Mouse (Mus musculus) kidney, adult 2 months (tissue): Measurements from ENCODE around the gene Zfp719. TPM values are rescaled to one million over a fixed set of nuclear protein-coding genes. Genes with fewer than 3 reads are reported as not detected.
A peak's percentile ranks its signal among the peaks of the same experiment; 100 is the strongest.

ENCODE experiments used
- DNase-seq: peaks from one replicate; pipeline ENCODE4 v3.0.0; 2021
- H3K27ac ChIP-seq: fragments of 200-500 bp; 2 replicates; pipeline ENCODE4 v1.5.1; 2012; ENCODE audit warnings: low read depth, low read length, control low read depth, inconsistent platforms; ENCODE audit not compliant: insufficient read depth
- H3K27me3 ChIP-seq: fragments of 200-500 bp; replicated peaks from 2 replicates; pipeline ENCODE4 v1.6.1; 2012; ENCODE audit warnings: mild to moderate bottlenecking, moderate library complexity, low read length, inconsistent platforms; ENCODE audit not compliant: control insufficient read depth, insufficient read depth
- H3K36me3 ChIP-seq: fragments of 200-500 bp; 2 replicates; pipeline ENCODE4 v1.6.1; 2012; ENCODE audit warnings: mild to moderate bottlenecking, moderate library complexity, low read length, inconsistent platforms; ENCODE audit not compliant: control insufficient read depth, insufficient read depth
- H3K4me1 ChIP-seq: fragments of 200-500 bp; 2 replicates; pipeline ENCODE4 v1.6.1; 2011; ENCODE audit warnings: low read length; ENCODE audit not compliant: control insufficient read depth, insufficient read depth
- H3K4me3 ChIP-seq: fragments of 200-500 bp; 2 replicates; pipeline ENCODE4 v1.5.1; 2011; ENCODE audit warnings: mild to moderate bottlenecking, low read depth, low read length, control low read depth; ENCODE audit not compliant: insufficient read depth
- CTCF ChIP-seq: fragments of 200-500 bp; conservative IDR thresholded peaks from 2 replicates; pipeline ENCODE4 v1.5.1; 2011; ENCODE audit warnings: low read depth, mild to moderate bottlenecking, control low read depth, low read length, moderate library complexity, mixed read lengths; ENCODE audit not compliant: insufficient read depth, insufficient read length
- POLR2A ChIP-seq: fragments of 200-500 bp; IDR thresholded peaks from one replicate; pipeline ENCODE4 v1.6.1; 2011; ENCODE audit warnings: low read depth, low read length, control low read depth
- WGBS: fragments of 180-500 bp; shearing (Covaris S2); methylation state at CpG from one replicate; pipeline ENCODE4 v1.1.7; 2018; 5-methylcytosine and 5-hydroxymethylcytosine counted together
- polyA plus RNA-seq: library from polyadenylated mRNA; depleted of rRNA; stranded (reverse); fragments of >200 nt; gene quantifications from 2 replicates; pipeline ENCODE4 v1.2.3, GENCODE M21; 2012; rRNA removed

Gene Zfp719
- polyA plus RNA-seq, 1 experiment: 2.1 TPM

DNA sequence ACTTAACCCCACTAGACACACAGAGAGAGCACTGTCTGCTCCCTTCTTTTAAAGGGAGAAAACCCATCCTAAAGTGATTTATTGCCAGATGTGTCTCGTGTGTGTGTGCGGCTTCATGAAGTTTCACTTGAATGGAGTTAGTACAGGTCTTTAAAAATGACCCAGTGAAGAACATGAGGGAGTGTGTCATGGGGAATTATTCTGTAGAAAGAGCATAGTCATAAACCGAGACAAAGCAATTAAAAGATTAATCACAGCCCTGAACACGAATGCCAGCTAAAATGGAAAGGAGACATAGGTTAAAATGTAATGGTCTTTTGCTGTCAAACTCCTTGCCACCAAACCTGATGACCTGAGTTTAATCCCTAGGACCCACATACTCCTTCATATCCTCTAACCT, 54.5 kb downstream of the Zfp719 start:
- DNase-seq: no peak
- Histone ChIP-seq H3K4me1 (no peaks in the 10 kb centered on the region), H3K27me3 (no peaks in the 10 kb centered on the region), H3K36me3 (no peaks in the 10 kb centered on the region), H3K4me3 (no peak overlapping the region), H3K27ac (no peak overlapping the region)
- no peak for TF ChIP-seq CTCF
- TF ChIP-seq POLR2A: no peak
- WGBS: 36% methylated on average over 4 of the region's 4 CpGs

DNA sequence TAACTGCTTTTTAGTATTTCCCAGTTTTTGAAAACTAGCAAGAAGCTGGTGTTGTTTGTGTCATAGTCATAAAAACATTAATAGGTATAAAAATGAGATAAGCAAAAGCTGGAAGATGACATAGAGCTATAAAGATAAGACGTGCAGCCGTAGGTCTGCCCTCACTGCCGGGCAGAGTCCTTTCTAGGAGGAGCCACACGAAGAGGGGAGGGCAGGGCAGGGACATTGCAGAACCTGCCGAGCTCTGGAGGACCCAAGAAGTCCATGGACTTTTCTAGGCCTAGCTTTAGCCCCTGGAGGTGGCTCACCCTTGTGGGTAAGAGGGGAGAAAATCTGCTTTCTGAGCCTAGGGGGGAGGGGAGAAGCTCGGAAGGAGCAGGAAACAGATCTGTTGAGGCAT, 55.1 kb downstream of the Zfp719 start, which contains the start of gene Ceacam18:
Gene Ceacam18, plus strand, starts transcription at position 208 of the 400 bp plus-strand sequence.
- 43% methylated on average over 6 of the region's 6 CpGs for WGBS
- no peaks in the 10 kb centered on the region for H3K4me1 ChIP-seq
- no peaks in the 10 kb centered on the region for H3K36me3 ChIP-seq
- no peak within 1 kb of the TSS for H3K4me3 ChIP-seq
- no peak for TF ChIP-seq CTCF
- no peak within 1 kb of the TSS for H3K27ac ChIP-seq
- H3K27me3 ChIP-seq: no peaks in the 10 kb centered on the region
- no peak for DNase-seq

DNA sequence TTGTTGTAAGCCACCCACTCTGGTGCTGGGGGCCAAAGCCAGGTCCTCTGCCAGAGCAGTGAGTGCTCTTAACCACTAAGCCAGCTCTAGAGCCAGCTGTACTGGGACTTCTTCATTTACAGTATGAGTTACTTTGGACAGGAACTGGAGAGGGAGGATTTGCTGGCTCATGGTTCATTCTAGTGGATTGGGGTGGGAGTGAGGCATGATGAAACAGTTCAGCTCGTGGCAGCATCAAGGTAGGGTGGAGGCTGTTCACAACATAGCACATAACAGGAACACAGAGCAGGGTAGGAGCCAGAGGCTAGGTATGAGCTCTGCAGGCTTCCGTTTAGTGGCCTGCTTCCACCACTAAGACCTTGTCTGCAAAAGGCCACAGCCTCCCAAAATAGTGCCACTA, 56.8 kb downstream of the Zfp719 start:
- no peak for TF ChIP-seq POLR2A
- no peak for TF ChIP-seq CTCF
- H3K4me3 ChIP-seq: no peak overlapping the region
- no peaks in the 10 kb centered on the region for H3K27me3 ChIP-seq
- no peaks in the 10 kb centered on the region for H3K36me3 ChIP-seq
- DNase-seq: no peak
- no peaks in the 10 kb centered on the region for H3K4me1 ChIP-seq
- WGBS: 52% methylated on average over 2 of the region's 2 CpGs
- no peak overlapping the region for H3K27ac ChIP-seq

DNA sequence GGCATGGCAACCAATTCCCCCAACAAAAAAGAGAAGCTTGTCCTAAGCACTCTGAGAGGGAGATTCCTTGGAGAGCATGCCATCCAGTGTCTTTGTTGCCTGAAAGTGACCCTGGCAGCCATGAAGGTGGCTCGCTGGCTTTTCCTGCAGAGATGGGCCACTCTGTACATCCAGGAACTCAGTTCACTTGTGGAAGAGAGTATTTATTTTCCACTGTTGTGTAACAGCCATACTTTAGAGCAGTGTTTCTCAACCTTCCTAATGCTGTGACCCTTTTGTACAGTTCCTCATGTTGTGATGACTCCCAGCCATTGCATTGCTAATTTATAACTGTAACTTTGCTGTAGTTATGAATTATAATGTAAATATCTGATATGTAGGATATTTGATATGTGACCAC, 57.7 kb downstream of the Zfp719 start:
- H3K27ac ChIP-seq: no peak overlapping the region
- TF ChIP-seq POLR2A: no peak
- TF ChIP-seq CTCF: no peak
- no peak overlapping the region for H3K4me3 ChIP-seq
- WGBS: 72% methylated on average over 1 of the region's 1 CpGs
- H3K36me3 ChIP-seq: no peaks in the 10 kb centered on the region
- no peaks in the 10 kb centered on the region for H3K27me3 ChIP-seq
- H3K4me1 ChIP-seq: no peaks in the 10 kb centered on the region
- no peak for DNase-seq

DNA sequence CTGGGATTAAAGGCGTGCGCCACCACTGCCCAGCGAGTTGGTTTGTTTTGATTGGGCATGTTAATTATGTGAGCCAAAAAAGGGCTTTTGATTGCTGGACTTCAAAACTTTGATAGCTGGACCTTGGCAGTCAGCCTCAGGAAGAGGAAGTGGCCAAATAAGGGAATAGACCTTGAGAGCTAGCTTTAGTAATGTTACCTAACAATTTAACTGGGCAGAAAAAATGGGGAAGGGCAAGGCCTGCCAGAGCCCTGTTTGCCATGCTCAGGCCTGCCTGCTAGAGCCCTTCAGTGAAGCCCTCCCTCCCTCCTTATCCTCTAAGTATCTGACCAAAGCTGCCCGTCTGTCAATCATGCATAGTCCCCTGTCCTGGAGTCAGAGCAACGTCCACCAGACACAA, 63.2 kb downstream of the Zfp719 start:
- no peaks in the 10 kb centered on the region for H3K4me1 ChIP-seq
- H3K4me3 ChIP-seq: no peak overlapping the region
- DNase-seq: peak; percentile 8
- no peak for TF ChIP-seq CTCF
- TF ChIP-seq POLR2A: no peak
- H3K36me3 ChIP-seq: no peaks in the 10 kb centered on the region
- H3K27ac ChIP-seq: no peak overlapping the region; the same call in 1 of the 2 replicates
- 65% methylated on average over 5 of the region's 5 CpGs for WGBS
- H3K27me3 ChIP-seq: no peaks in the 10 kb centered on the region

Other genes starting within 250 kb of the Zfp719 start
- gene Siglecf, start 228.3 kb upstream of the Zfp719 start, polyA plus RNA-seq: 0.04 and 0.13 TPM in 2 replicates
- 1.4 and 7.7 TPM in 2 replicates for gene Siglecg, start 171.4 kb upstream of the Zfp719 start, polyA plus RNA-seq
- gene Lim2, start 151.9 kb upstream of the Zfp719 start, polyA plus RNA-seq: not detected in 2 replicates
- 2.0 and 8.4 TPM in 2 replicates for gene Nkg7, start 142.5 kb upstream of the Zfp719 start, polyA plus RNA-seq
- gene Cldnd2, start 138.8 kb upstream of the Zfp719 start, polyA plus RNA-seq: 0.33 TPM in 1 of 2 replicates, not detected in the other
- 477 and 614 TPM in 2 replicates for gene Etfb, start 135.5 kb upstream of the Zfp719 start, polyA plus RNA-seq
- 1.8 and 3.6 TPM in 2 replicates for gene Gm45233, start 135.5 kb upstream of the Zfp719 start, polyA plus RNA-seq
- gene Vsig10l, start 116.5 kb upstream of the Zfp719 start, polyA plus RNA-seq: 5.9 and 6.7 TPM in 2 replicates
- 1.0 and 1.1 TPM in 2 replicates for gene Iglon5, start 89.5 kb upstream of the Zfp719 start, polyA plus RNA-seq
- gene 4931406B18Rik, start 73.7 kb upstream of the Zfp719 start, polyA plus RNA-seq: not detected in 2 replicates
- gene Cd33, start 35.2 kb upstream of the Zfp719 start, polyA plus RNA-seq: 2.4 and 3.9 TPM in 2 replicates
- 0.91 and 1.1 TPM in 2 replicates for gene Zfp658, start 17.4 kb upstream of the Zfp719 start, polyA plus RNA-seq
- gene Zfp819, start 27.6 kb downstream of the Zfp719 start, polyA plus RNA-seq: not detected in 2 replicates
- not detected in 2 replicates for gene Ceacam18, start 55.1 kb downstream of the Zfp719 start, polyA plus RNA-seq
- gene Siglece, start 80.6 kb downstream of the Zfp719 start, polyA plus RNA-seq: 2.8 and 3.8 TPM in 2 replicates
- gene Ctu1, start 92.4 kb downstream of the Zfp719 start, polyA plus RNA-seq: 6.1 and 7.0 TPM in 2 replicates
- 0.11 TPM in 1 of 2 replicates, not detected in the other for gene Klk14, start 110.8 kb downstream of the Zfp719 start, polyA plus RNA-seq
- gene Klk13, start 133.0 kb downstream of the Zfp719 start, polyA plus RNA-seq: 0.04 TPM in 1 of 2 replicates, not detected in the other
- not detected in 2 replicates for gene Klk12, start 189.3 kb downstream of the Zfp719 start, polyA plus RNA-seq
- 0.18 TPM in 1 of 2 replicates, not detected in the other for gene Klk11, start 195.0 kb downstream of the Zfp719 start, polyA plus RNA-seq
- 0.41 and 0.52 TPM in 2 replicates for gene Klk10, start 201.4 kb downstream of the Zfp719 start, polyA plus RNA-seq
- gene Klk9, start 212.3 kb downstream of the Zfp719 start, polyA plus RNA-seq: not detected in 2 replicates
- gene Klk8, start 218.0 kb downstream of the Zfp719 start, polyA plus RNA-seq: 4.2 and 5.9 TPM in 2 replicates
- gene Klk7, start 231.7 kb downstream of the Zfp719 start, polyA plus RNA-seq: not detected in 2 replicates
- not detected in 2 replicates for gene Klk6, start 244.9 kb downstream of the Zfp719 start, polyA plus RNA-seq